Mouse (Mus musculus) inflammation-experienced regulatory T-cells (primary cell): ENCODE results near the gene Mmp19. TPM values are rescaled to one million over a fixed set of nuclear protein-coding genes. Genes with fewer than 3 reads are reported as not detected.

ENCODE experiments used
- polyA plus RNA-seq, 2 experiments: library from polyadenylated mRNA; unstranded; fragments of 100-300 nt; shearing (Covaris generic); gene quantifications; one replicate each; pipeline ENCODE4 v1.2.1; 2017

Mmp19 gene
- polyA plus RNA-seq: 1 to 10 TPM in 1 of 2 experiments, under 1 TPM in 1; 0.27 to 1.1 TPM

GRCm38 (mm10) chr10:128790398-128791124 lies at the start of gene Mmp19:
Mmp19 (plus strand) TSS chr10:128790910.

GRCm38 (mm10) chr10:128744680-128745601 lies 45.8 kb upstream of the Mmp19 start, which contains the start of gene Dgka:
Dgka (minus strand) TSS chr10:128744855.

GRCm38 (mm10) chr10:128747646-128748251 lies 43.0 kb upstream of the Mmp19 start, which contains the start of gene Pym1:
Pym1 (plus strand) TSS chr10:128747889.

GRCm38 (mm10) chr10:128803771-128804270 lies 13.1 kb downstream of the Mmp19 start, which contains the start of gene Dnajc14:
Dnajc14 (plus strand) TSS chr10:128804062.

GRCm38 (mm10) chr10:128804271-128805091 lies 13.8 kb downstream of the Mmp19 start, which contains the start of gene Tmem198b:
Tmem198b (minus strand) TSS chr10:128804370.

GRCm38 (mm10) chr10:128817033-128817432 lies 26.3 kb downstream of the Mmp19 start, which contains the start of gene Sarnp:
Sarnp (plus strand) TSS chr10:128817333.

GRCm38 (mm10) chr10:128821358-128822056 lies 30.8 kb downstream of the Mmp19 start, which contains the start of gene Ormdl2:
Ormdl2 (minus strand) TSS chr10:128821645.

Other genes with a start within 250 kb of the Mmp19 start
- gene Zc3h10, start 243.1 kb upstream of the Mmp19 start, polyA plus RNA-seq: 10 to 100 TPM; 22.0 to 27.4 TPM
- 1,000 to 10,000 TPM; 2,016 to 2,109 TPM for gene Rpl41, start 241.6 kb upstream of the Mmp19 start, polyA plus RNA-seq
- gene Pa2g4, start 224.9 kb upstream of the Mmp19 start, polyA plus RNA-seq: 10 to 100 TPM; 26.4 to 30.0 TPM
- gene Erbb3, start 201.3 kb upstream of the Mmp19 start, polyA plus RNA-seq: 1 to 10 TPM; 2.9 to 8.1 TPM
- gene Rps26, start 164.2 kb upstream of the Mmp19 start, polyA plus RNA-seq: 100 to 1,000 TPM; 473 to 520 TPM
- gene Ikzf4, start 144.9 kb upstream of the Mmp19 start, polyA plus RNA-seq: 100 to 1,000 TPM in 1 of 2 experiments, 10 to 100 TPM in 1; 71.0 to 105 TPM
- gene Suox, start 116.8 kb upstream of the Mmp19 start, polyA plus RNA-seq: 10 to 100 TPM; 46.6 to 47.9 TPM
- gene Rab5b, start 94.6 kb upstream of the Mmp19 start, polyA plus RNA-seq: 10 to 100 TPM; 44.2 to 45.0 TPM
- 1 to 10 TPM; 2.9 to 5.1 TPM for gene Pmel, start 86.7 kb upstream of the Mmp19 start, polyA plus RNA-seq
- 10 to 100 TPM; 33.2 to 43.0 TPM for gene Cdk2, start 85.9 kb upstream of the Mmp19 start, polyA plus RNA-seq
- gene Dgka, start 46.1 kb upstream of the Mmp19 start, polyA plus RNA-seq: 100 to 1,000 TPM; 564 to 912 TPM
- 10 to 100 TPM; 30.7 to 44.7 TPM for gene Pym1, start 43.0 kb upstream of the Mmp19 start, polyA plus RNA-seq
- gene Dnajc14, start 13.2 kb downstream of the Mmp19 start, polyA plus RNA-seq: 100 to 1,000 TPM in 1 of 2 experiments, 10 to 100 TPM in 1; 99.0 to 113 TPM
- 1 to 10 TPM; 2.2 to 4.1 TPM for gene Tmem198b, start 13.5 kb downstream of the Mmp19 start, polyA plus RNA-seq
- 100 to 1,000 TPM; 138 to 144 TPM for gene Sarnp, start 26.4 kb downstream of the Mmp19 start, polyA plus RNA-seq
- 10 to 100 TPM; 65.4 to 69.2 TPM for gene Ormdl2, start 30.7 kb downstream of the Mmp19 start, polyA plus RNA-seq
- gene Gdf11, start 100.8 kb downstream of the Mmp19 start, polyA plus RNA-seq: 1 to 10 TPM; 2.9 TPM
- 1 to 10 TPM in 1 of 2 experiments, under 1 TPM in 1; 0.86 to 6.2 TPM for gene Cd63, start 110.1 kb downstream of the Mmp19 start, polyA plus RNA-seq
- gene Rdh5, start 132.0 kb downstream of the Mmp19 start, polyA plus RNA-seq: 10 to 100 TPM; 13.9 to 24.2 TPM
- 100 to 1,000 TPM; 113 to 188 TPM for gene Bloc1s1, start 133.1 kb downstream of the Mmp19 start, polyA plus RNA-seq
- gene Itga7, start 142.9 kb downstream of the Mmp19 start, polyA plus RNA-seq: 10 to 100 TPM in 1 of 2 experiments, 1 to 10 TPM in 1; 3.9 to 21.2 TPM
- not detected for gene Mettl7b, start 170.1 kb downstream of the Mmp19 start, polyA plus RNA-seq
- gene Olfr9, start 198.5 kb downstream of the Mmp19 start, polyA plus RNA-seq: under 1 TPM in 1 of 2 experiments, not detected in 1; 0.51 TPM
- gene Olfr763, start 219.9 kb downstream of the Mmp19 start, polyA plus RNA-seq: not detected
- not detected for gene Olfr764-ps1, start 249.0 kb downstream of the Mmp19 start, polyA plus RNA-seq